Mouse (Mus musculus): ENCODE results near the gene Tsacc.

Gene Tsacc

DNA sequence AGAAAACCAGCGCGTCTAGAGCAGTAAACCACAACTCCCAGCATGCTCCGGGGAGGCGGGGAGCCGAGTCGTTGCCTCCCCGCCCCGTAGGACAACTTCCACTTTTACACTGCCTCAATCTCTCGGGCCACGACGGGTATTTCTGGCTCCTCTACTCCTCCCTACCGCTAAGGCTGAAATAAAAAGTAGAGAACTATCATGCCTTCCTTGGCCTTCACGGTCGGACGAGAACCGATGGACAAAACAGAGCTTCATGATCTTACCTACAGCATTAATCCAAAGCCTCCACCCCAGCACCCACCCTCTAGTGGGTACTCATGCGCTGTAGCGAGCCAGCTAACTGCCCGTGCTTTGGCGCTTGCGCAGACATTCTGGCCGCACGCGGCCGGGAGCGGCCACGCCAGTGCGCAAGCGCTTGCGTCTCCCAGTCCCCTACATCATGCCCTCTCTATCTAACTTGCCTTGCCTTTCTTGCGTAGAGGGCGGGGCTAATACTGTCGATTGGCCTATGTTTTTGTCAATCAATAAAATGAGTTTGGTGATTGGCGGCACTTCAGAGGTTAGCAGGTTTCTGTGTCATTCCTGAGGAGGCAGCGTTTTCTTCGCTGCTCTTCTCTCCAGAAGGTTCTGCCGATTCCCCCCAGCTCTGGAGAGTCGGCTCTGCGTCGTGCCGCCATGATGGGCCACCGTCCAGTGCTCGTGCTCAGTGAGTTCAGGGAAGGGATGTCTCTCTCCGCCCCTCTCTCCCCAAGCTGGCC lies at the start of gene Tsacc, which contains the start of gene Cct3:
Gene Tsacc, minus strand, starts transcription at position 439 of the 758 bp plus-strand sequence.
Gene Cct3, plus strand, starts transcription at position 556 of the 758 bp plus-strand sequence.
- peak; percentile 100 for DNase-seq (ENCODE audit: low read depth, low spot score)
- H3K27me3 ChIP-seq (ENCODE audit: control insufficient read depth, insufficient read depth, low read length, poor library complexity, severe bottlenecking) = no peaks in the 10 kb centered on the region
- peaks cover 12% of the 10 kb centered on the region for H3K36me3 ChIP-seq (ENCODE audit: control insufficient read depth, insufficient read depth, low read length, poor library complexity, severe bottlenecking)

- Histone ChIP-seq H3K36me3 (ENCODE audit: control insufficient read depth, insufficient read depth, low read length, poor library complexity, severe bottlenecking) (peaks cover 8% of the 10 kb centered on the region), H3K27me3 (ENCODE audit: control insufficient read depth, insufficient read depth, low read length, poor library complexity, severe bottlenecking) (no peaks in the 10 kb centered on the region)
- DNase-seq (ENCODE audit: low read depth, low spot score) = no peak
These were observed 42.2 kb upstream of the Tsacc start for GRCm38 (mm10) chr3:88339006-88339405.

- H3K36me3 ChIP-seq (ENCODE audit: control insufficient read depth, insufficient read depth, low read length, poor library complexity, severe bottlenecking) = peaks cover 4% of the 10 kb centered on the region
- H3K27me3 ChIP-seq (ENCODE audit: control insufficient read depth, insufficient read depth, low read length, poor library complexity, severe bottlenecking) = no peaks in the 10 kb centered on the region
- no peak for DNase-seq (ENCODE audit: low read depth, low spot score)
These were observed 41.5 kb upstream of the Tsacc start for GRCm38 (mm10) chr3:88338316-88338715.

DNA sequence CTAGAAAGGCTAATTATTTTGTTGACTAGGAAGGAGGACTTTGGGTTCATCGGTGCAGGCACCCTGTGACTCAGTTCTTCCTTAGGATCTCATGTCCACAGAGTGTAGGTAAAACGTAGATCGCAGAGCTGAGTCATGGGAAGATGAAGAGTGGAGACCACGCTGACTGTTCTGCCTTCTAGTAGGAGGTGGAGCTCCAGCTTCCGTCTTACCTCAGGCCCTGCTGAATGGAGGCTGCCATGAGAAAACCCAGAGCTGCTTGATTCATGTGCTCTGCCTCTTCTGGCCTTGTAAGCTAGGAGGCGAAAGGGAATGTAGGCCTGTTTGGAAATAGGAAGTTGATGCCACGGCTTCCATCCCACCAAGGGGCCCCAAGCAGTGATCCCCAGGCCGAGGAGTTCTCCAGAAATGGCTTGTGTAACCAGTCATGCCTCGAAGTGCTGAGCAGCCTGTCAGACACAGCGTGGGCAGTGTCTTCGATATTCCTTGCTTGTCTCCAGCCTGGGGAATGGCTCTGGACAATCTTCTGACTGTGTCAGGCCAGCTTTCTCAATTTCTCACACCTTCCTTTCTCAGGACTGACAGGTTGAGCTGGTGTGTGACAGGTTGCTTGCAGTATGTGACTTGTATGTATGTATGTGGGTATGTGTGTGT lies 40.7 kb upstream of the Tsacc start:
- no peaks in the 10 kb centered on the region; the same call in 1 of the 2 replicates for H3K36me3 ChIP-seq (ENCODE audit: control insufficient read depth, insufficient read depth, low read length, poor library complexity, severe bottlenecking)
- peak; percentile 31 for DNase-seq (ENCODE audit: low read depth, low spot score)
- no peaks in the 10 kb centered on the region for H3K27me3 ChIP-seq (ENCODE audit: control insufficient read depth, insufficient read depth, low read length, poor library complexity, severe bottlenecking)

GRCm38 (mm10) chr3:88336058-88337013 lies 39.5 kb upstream of the Tsacc start, which contains the start of the genes Tmem79 and Smg5:
TSS of gene Tmem79 (minus strand) at chr3:88336148.
TSS of gene Smg5 (plus strand) at chr3:88336260.
- no peaks in the 10 kb centered on the region; the same call in 1 of the 2 replicates for H3K36me3 ChIP-seq (ENCODE audit: control insufficient read depth, insufficient read depth, low read length, poor library complexity, severe bottlenecking)
- peak; percentile 98 for DNase-seq (ENCODE audit: low read depth, low spot score)

DNA sequence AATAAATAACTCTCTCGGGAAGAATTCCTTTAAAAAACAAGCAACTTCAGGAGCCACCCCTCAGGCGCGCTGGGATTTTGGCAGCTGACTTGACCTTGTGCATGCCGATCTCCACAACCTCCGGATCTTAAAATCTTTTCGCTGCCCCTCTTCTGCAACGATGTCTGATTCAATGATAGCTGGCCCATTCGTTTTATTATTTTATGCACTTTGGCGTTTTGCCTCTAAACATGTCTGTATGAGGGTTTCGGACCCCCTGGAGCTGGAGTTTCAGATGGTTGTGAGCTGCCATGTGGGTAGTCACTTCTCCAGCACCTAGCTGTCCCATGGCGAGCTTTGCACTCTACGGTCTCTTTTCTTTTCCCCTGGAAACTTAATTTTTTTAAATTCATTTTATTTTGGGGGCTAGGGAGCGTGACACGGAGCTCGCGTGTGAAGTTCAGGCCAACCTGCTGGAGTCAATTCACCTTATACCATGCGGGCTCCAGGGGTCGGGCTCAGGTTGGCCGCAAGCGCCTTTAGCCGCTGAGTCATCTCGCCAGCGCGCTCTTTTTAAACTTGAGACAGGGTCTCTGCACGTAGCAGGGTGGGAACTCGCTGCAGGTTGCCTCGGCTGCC lies 38.7 kb upstream of the Tsacc start:
- Histone ChIP-seq H3K27me3 (ENCODE audit: control insufficient read depth, insufficient read depth, low read length, poor library complexity, severe bottlenecking) (no peaks in the 10 kb centered on the region), H3K36me3 (ENCODE audit: control insufficient read depth, insufficient read depth, low read length, poor library complexity, severe bottlenecking) (no peaks in the 10 kb centered on the region; the same call in 1 of the 2 replicates)
- DNase-seq (ENCODE audit: low read depth, low spot score) = no peak

More at GRCm38 (mm10) chr3:88336058-88337013, 39.5 kb upstream of the Tsacc start, which contains the start of the genes Tmem79 and Smg5:
- no peaks in the 10 kb centered on the region for H3K27me3 ChIP-seq (ENCODE audit: control insufficient read depth, insufficient read depth, low read length, poor library complexity, severe bottlenecking)

DNA sequence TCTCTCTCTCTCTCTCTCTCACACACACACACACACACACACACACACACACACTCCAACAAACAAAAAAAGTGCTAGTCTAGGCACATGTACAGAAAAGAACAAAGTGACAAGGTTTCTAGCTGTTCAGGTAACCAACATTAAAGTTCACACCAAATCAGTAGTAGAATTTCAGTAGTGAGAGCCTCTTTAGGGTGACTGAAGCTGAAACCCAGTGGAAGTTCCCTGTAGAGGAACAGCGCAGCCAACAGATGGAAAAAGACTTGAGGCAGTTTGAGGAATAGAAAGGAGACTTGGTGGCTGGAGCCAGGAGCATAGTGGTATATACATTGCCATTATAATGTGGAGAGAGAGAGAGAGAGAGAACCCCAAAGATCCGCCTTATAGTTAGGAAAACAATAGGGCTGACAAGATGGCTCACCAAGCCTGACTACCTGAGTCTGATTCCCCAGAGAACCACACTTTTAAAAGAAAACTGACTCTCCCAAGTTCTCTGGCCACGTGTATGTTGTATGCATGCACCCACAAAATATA lies 38.2 kb upstream of the Tsacc start:
- Histone ChIP-seq H3K36me3 (ENCODE audit: control insufficient read depth, insufficient read depth, low read length, poor library complexity, severe bottlenecking) (no peaks in the 10 kb centered on the region; the same call in 1 of the 2 replicates), H3K27me3 (ENCODE audit: control insufficient read depth, insufficient read depth, low read length, poor library complexity, severe bottlenecking) (no peaks in the 10 kb centered on the region)
- DNase-seq (ENCODE audit: low read depth, low spot score) = no peak

- no peaks in the 10 kb centered on the region; the same call in 1 of the 2 replicates for H3K36me3 ChIP-seq (ENCODE audit: control insufficient read depth, insufficient read depth, low read length, poor library complexity, severe bottlenecking)
- no peak for DNase-seq (ENCODE audit: low read depth, low spot score)
- H3K27me3 ChIP-seq (ENCODE audit: control insufficient read depth, insufficient read depth, low read length, poor library complexity, severe bottlenecking) = no peaks in the 10 kb centered on the region
These were observed 37.3 kb upstream of the Tsacc start for GRCm38 (mm10) chr3:88334029-88334658.

GRCm38 (mm10) chr3:88331282-88331681 lies 34.5 kb upstream of the Tsacc start:
- Histone ChIP-seq H3K27me3 (ENCODE audit: control insufficient read depth, insufficient read depth, low read length, poor library complexity, severe bottlenecking) (no peaks in the 10 kb centered on the region), H3K36me3 (ENCODE audit: control insufficient read depth, insufficient read depth, low read length, poor library complexity, severe bottlenecking) (peaks cover 2% of the 10 kb centered on the region)
- DNase-seq (ENCODE audit: low read depth, low spot score) = peak; percentile 83

- Histone ChIP-seq H3K27me3 (ENCODE audit: control insufficient read depth, insufficient read depth, low read length, poor library complexity, severe bottlenecking) (no peaks in the 10 kb centered on the region), H3K36me3 (ENCODE audit: control insufficient read depth, insufficient read depth, low read length, poor library complexity, severe bottlenecking) (peaks cover 2% of the 10 kb centered on the region)
- DNase-seq (ENCODE audit: low read depth, low spot score) = no peak
These were observed 32.2 kb upstream of the Tsacc start for GRCm38 (mm10) chr3:88328956-88329355.

GRCm38 (mm10) chr3:88324951-88325405 lies 28.2 kb upstream of the Tsacc start, which contains the start of gene Glmp:
TSS of gene Glmp (plus strand) at chr3:88325023.
- Histone ChIP-seq H3K36me3 (ENCODE audit: control insufficient read depth, insufficient read depth, low read length, poor library complexity, severe bottlenecking) (peaks cover 6% of the 10 kb centered on the region), H3K27me3 (ENCODE audit: control insufficient read depth, insufficient read depth, low read length, poor library complexity, severe bottlenecking) (no peaks in the 10 kb centered on the region)
- peak; percentile 74 for DNase-seq (ENCODE audit: low read depth, low spot score)

DNA sequence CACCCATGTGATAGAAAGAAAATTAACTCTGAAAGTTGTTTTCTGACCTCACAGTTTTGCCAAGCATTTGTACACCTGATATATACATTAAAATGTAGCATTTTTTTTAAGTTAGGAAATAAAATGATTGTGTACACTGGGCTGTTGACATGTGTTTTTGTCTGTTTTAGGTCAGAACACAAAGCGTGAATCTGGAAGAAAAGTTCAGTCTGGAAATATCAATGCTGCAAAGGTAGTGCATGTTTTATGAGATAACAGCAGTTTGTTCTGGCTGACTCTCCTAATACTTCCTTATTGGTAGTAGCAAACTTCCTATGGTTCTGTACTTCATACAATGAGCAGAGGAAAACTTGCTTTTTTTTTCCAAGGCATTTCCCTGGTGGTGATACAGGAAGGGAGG lies 2.4 kb upstream of the Tsacc start:
- H3K27me3 ChIP-seq (ENCODE audit: control insufficient read depth, insufficient read depth, low read length, poor library complexity, severe bottlenecking) = no peaks in the 10 kb centered on the region
- no peak for DNase-seq (ENCODE audit: low read depth, low spot score)
- H3K36me3 ChIP-seq (ENCODE audit: control insufficient read depth, insufficient read depth, low read length, poor library complexity, severe bottlenecking) = peaks cover 18% of the 10 kb centered on the region

- DNase-seq (ENCODE audit: low read depth, low spot score) = peak; percentile 68
- Histone ChIP-seq H3K27me3 (ENCODE audit: control insufficient read depth, insufficient read depth, low read length, poor library complexity, severe bottlenecking) (no peaks in the 10 kb centered on the region), H3K36me3 (ENCODE audit: control insufficient read depth, insufficient read depth, low read length, poor library complexity, severe bottlenecking) (peaks cover 12% of the 10 kb centered on the region)
These were observed 587 bp upstream of the Tsacc start for GRCm38 (mm10) chr3:88297321-88297851.
